Mouse (Mus musculus) megakaryocyte, embryonic 14.5 days (primary cell): Measurements from ENCODE around the gene Arl4d. TPM values are rescaled to one million over a fixed set of nuclear protein-coding genes. Genes with fewer than 3 reads are reported as not detected.
"Not testable (repeated sequence)": the region's sequence is repeated elsewhere in the genome, so short reads cannot be mapped to it uniquely, and the experiment has no call there.

Experiments used
- H3K27me3 ChIP-seq: replicated peaks from 2 replicates; pipeline ENCODE3; 2012; ENCODE audit warnings: inconsistent platforms
- H3K36me3 ChIP-seq: replicated peaks from 2 replicates; pipeline ENCODE3; 2012; ENCODE audit warnings: low read length, inconsistent platforms, mixed read lengths
- H3K4me1 ChIP-seq: 2 replicates; pipeline ENCODE4 v1.6.1; 2012; ENCODE audit warnings: inconsistent platforms
- H3K4me3 ChIP-seq: replicated peaks from 2 replicates; pipeline ENCODE3; 2012; ENCODE audit warnings: moderate library complexity, mild to moderate bottlenecking, inconsistent platforms
- H3K9me3 ChIP-seq: 2 replicates; pipeline ENCODE4 v1.6.1; 2012; ENCODE audit warnings: inconsistent platforms
- FLI1 ChIP-seq: IDR thresholded peaks from 2 replicates; pipeline ENCODE4 v1.6.1; 2012; ENCODE audit warnings: low read length, inconsistent platforms, mixed read lengths
- GATA1 ChIP-seq: IDR thresholded peaks from 3 replicates; pipeline ENCODE4 v1.6.1; 2012; ENCODE audit warnings: mixed read lengths, low read length, inconsistent platforms, borderline replicate concordance
- polyA plus RNA-seq: library from polyadenylated mRNA; stranded (reverse); fragments of >175 nt; gene quantifications from 2 replicates; pipeline ENCODE4 v1.2.3, GENCODE M21; 2012; ENCODE audit warnings: low replicate concordance; ENCODE audit not compliant: insufficient read depth

Arl4d gene
- polyA plus RNA-seq, 1 experiment = 1.2 TPM

DNA sequence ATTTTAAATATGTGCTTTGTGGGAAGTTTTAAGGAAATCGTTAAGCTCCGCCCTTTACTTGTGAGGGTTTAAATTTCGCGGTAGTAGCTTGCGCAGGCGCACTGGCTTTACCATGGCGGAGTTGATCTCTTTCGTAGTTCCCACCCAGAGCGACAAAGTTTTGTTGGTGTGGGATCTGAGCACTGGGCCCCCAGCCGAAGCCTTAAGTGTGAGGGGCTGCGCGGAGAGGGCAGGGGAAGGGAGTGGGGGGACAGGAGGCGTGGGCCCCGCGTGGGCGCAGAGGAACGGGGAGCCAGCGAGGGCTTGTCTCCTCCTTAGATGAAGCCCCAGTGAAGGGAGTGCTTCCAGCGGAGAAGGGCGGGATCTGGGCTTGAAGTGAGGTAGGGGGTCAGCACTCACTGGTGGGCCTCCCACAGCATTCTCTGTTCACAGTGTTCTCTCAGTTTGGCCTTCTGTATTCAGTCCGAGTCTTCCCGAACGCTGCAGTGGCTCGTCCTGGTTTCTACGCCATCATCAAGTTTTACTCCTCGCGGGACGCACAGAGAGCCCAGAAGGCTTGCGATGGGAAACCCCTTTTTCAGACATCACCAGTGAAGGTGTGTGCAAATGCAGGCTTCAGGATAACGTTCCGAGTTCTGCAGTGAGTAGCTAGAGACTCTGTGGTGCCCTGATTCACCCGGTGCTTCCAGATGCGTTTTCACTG lies 37.3 kb upstream of the Arl4d start:
- H3K36me3 ChIP-seq = peaks cover 12% of the 10 kb centered on the region
- TF ChIP-seq GATA1 = no peak
- TF ChIP-seq FLI1 = no peak
- H3K9me3 ChIP-seq = peaks cover 7% of the 10 kb centered on the region; the same call in 1 of the 2 replicates
- H3K27me3 ChIP-seq = peaks cover 5% of the 10 kb centered on the region
- peak overlapping the region; percentile 94 for H3K4me3 ChIP-seq
- peaks cover 32% of the 10 kb centered on the region for H3K4me1 ChIP-seq

DNA sequence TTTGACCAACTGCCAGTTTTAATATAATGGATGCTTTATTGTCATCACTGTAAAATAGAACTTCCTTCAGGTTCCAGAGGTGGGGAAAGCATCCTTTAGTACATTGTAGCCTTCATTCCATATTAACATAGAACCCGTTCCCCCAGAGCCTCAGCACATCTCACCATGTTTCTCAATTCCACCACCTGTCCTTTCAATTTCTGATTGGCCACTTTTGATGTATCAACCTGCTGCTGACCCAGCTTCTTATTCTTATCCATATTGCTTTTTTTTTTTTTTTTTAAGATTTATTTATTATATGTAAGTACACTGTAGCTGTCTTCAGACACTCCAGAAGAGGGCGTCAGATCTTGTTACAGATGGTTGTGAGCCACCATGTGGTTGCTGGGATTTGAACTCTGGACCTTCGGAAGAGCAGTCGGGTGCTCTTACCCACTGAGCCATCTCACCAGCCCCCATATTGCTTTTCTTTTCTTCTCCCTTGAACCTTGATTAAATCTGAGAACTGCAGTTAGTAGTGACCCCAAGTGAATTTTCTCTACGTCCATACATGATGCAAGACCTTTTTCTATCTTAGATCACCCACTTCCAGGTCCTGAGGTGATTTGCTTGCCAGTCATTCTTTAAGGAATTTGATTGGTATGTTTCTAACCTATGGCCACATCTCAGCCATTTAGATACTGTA lies 36.5 kb upstream of the Arl4d start:
- peaks cover 34% of the 10 kb centered on the region for H3K4me1 ChIP-seq
- H3K27me3 ChIP-seq, H3K9me3 ChIP-seq: not testable (repeated sequence)
- H3K4me3 ChIP-seq = peak overlapping the region; percentile 94
- peaks cover 18% of the 10 kb centered on the region for H3K36me3 ChIP-seq

DNA sequence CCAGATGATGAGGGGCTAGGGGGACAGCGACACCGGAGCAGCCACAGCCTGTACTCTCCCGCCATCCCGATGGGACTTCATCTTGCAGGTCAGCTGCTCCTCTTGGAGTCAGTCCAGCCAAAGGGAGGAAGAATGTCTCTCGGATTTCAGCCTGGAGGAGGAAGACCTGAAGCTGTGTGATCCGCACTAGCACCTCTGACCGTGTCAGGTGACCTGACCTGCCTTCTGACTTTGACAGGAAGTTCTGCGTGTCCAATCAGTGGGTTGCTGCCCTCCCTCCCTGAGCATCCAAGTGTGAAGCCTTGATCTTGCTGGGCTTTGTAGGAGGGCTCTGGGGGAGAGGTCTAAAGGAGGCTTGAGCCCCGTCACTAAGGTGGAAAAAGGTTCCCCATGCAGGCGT lies 29.7 kb upstream of the Arl4d start:
- no peak for TF ChIP-seq GATA1
- no peak for TF ChIP-seq FLI1
- Histone ChIP-seq H3K36me3 (peaks cover 29% of the 10 kb centered on the region), H3K27me3 (peaks cover 9% of the 10 kb centered on the region), H3K4me1 (peaks cover 20% of the 10 kb centered on the region), H3K9me3 (peaks cover 6% of the 10 kb centered on the region), H3K4me3 (no peak overlapping the region)

DNA sequence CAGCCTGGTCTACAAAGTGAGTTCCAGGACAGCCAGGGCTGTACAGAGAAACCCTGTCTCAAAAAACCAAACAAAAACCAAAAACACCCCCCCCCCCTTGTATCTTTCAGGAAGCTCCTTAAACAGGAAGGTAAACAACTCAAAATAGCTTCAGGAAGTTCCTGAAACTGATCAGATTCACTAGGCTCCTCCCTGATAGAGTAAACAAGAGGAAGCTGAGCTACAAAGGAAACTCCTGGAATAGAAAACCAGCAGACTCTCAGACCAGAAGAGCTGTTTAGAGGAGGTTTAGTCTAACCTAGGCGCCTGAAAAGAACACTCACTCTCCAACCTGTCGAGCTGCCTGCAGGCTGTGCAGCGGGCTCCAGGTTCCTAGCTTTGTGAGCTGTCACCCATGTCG lies 25.6 kb upstream of the Arl4d start:
- Histone ChIP-seq H3K4me3 (no peak overlapping the region), H3K9me3 (peaks cover 6% of the 10 kb centered on the region), H3K27me3 (peaks cover 4% of the 10 kb centered on the region), H3K4me1 (peaks cover 22% of the 10 kb centered on the region), H3K36me3 (peaks cover 15% of the 10 kb centered on the region)
- TF ChIP-seq FLI1 (no peak), GATA1 (no peak)

DNA sequence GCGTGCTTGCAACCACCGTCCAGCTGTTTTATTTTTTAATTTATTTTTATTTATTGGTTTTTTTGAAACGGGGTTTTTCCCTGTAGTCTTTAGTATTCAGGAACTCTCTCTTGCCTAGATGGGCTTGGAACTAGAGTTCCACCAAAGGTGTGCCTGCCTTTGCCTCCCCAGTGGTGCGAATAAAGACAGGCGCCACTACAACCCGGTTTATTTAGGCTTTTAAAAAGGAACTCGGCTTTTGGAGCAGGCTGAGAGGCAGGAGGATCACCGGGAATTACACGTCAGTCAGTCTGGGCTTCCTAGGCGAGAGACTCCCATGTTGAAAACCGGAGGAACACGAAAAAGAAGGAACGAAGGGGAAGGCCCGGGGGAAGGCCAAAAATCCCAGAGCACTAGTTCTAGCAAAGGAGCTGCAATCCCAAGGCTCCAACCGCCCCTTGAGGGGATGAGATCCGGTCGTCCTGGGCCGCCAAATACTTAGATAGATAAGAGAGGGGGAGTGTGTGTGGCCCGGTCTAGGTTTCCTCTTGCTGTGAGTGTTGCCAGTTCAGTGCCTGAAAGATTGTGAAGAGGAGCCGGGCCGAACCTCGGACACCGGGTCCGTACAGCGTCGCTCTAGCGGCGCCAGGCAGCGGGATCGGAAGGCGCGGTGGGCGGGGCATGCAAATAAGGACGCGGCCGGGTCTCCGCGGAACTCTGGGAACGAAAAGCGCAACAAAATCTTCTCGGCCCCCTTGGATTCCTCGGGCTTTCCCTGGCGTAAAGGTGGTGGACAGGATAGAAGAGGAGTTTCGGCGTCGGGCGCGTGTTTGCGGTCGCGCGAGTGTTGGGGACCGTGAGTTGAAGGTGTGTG lies 24.3 kb upstream of the Arl4d start:
- H3K36me3 ChIP-seq, H3K27me3 ChIP-seq, H3K9me3 ChIP-seq: not testable (repeated sequence)
- Histone ChIP-seq H3K4me1 (peaks cover 19% of the 10 kb centered on the region), H3K4me3 (peak overlapping the region; percentile 53)

DNA sequence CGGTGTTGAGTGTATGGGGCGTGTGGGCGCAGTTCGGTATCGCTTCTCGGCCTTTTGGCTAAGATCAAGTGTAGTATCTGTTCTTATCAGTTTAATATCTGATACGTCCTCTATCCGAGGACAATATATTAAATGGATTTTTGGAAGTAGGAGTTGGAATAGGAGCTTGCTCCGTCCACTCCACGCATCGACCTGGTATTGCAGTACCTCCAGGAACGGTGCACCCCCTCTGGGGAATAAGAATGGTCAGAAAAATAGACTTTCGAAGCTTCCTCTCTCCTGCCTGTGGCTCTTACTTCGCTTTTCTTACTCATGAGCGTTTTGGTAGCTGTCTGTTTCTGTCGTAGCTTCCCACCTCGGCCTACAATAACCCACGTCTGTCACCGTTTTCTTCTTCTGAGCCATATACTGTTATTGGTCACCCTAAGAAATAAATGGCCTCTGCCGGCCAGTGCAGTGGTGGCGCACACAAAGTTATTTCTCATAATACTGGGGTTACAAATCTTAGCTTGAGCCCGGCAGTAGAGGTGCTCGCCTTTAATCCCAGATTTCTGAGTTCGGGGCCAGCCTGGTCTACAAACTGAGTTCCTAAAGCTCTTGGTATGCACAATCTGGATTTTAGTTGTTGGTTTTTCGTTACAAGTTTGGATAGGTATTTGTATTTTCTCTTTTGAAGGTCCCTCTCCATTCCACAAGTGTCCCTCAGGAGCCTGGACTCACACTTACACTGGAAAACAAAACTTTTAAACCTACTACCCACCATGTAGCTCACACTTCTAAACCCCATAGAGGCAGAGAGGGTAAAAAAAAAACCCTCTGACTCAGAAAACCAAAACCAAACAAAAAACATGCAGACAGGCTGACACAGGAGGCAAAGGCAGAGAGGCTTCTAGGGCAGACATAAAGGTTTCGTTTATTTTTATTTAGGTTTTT lies 23.4 kb upstream of the Arl4d start:
- H3K9me3 ChIP-seq, H3K27me3 ChIP-seq, H3K36me3 ChIP-seq: not testable (repeated sequence)
- Histone ChIP-seq H3K4me1 (peaks cover 19% of the 10 kb centered on the region), H3K4me3 (peak overlapping the region; percentile 42)

DNA sequence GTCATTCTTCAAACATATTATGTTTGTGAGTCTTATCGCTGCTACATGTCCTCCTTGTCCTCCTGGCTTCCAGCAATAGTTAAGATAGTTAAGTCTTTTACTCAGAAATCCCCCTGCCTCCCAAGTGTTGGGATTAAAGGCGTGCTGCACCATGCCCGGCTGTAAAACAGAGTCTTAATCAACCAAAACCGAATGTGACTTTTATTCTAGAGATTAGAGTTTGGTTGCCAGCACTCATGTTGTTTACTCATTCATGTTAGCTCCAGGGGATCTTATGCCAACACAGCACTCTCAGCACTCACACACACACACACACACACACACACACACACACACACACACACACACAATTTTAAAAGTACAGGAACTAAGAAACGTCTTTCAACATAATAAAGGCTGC lies 22.4 kb upstream of the Arl4d start:
- Histone ChIP-seq H3K4me3 (no peak overlapping the region), H3K4me1 (peaks cover 19% of the 10 kb centered on the region), H3K9me3 (peaks cover 6% of the 10 kb centered on the region), H3K36me3 (no peaks in the 10 kb centered on the region), H3K27me3 (no peaks in the 10 kb centered on the region)
- TF ChIP-seq FLI1 (no peak), GATA1 (no peak)

DNA sequence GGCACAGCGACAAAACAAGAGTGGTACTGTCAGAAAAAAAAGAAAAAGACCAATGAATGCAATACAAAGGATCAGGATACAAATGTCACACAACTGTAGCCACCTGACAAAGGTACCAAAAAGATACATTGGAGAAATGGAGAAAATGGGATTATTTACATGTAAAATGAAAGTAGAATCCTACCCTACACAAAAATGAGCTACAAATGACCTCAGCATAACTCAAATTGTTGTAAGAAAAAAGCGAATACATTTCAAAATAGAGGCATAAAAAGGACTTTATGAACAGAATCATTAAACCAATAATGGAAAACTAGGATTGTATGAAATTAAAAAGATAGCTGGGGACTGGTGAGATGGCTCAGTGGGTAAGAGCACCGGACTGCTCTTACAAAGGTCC lies 20.8 kb upstream of the Arl4d start:
- H3K36me3 ChIP-seq = no peaks in the 10 kb centered on the region
- peaks cover 12% of the 10 kb centered on the region for H3K9me3 ChIP-seq
- H3K4me3 ChIP-seq = no peak overlapping the region
- TF ChIP-seq FLI1 = no peak
- TF ChIP-seq GATA1 = no peak
- H3K27me3 ChIP-seq = no peaks in the 10 kb centered on the region
- peaks cover 16% of the 10 kb centered on the region for H3K4me1 ChIP-seq

DNA sequence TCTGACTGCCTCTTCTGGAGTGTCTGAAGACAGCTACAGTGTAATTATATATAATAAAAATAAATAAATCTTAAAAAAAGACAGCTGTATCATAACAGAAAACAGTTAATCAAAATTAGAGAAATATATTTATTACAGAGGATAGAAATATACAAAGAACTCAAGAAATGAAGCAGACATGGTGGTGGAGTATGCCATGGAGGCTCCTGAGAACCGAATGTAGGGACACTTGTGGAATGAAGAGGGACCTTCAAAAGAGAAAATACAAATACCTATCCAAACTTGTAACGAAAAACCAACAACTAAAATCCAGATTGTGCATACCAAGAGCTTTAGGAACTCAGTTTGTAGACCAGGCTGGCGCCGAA lies 20.3 kb upstream of the Arl4d start:
- not testable (repeated sequence) for H3K36me3 ChIP-seq, H3K27me3 ChIP-seq, H3K4me3 ChIP-seq, H3K9me3 ChIP-seq
- H3K4me1 ChIP-seq = peaks cover 13% of the 10 kb centered on the region

DNA sequence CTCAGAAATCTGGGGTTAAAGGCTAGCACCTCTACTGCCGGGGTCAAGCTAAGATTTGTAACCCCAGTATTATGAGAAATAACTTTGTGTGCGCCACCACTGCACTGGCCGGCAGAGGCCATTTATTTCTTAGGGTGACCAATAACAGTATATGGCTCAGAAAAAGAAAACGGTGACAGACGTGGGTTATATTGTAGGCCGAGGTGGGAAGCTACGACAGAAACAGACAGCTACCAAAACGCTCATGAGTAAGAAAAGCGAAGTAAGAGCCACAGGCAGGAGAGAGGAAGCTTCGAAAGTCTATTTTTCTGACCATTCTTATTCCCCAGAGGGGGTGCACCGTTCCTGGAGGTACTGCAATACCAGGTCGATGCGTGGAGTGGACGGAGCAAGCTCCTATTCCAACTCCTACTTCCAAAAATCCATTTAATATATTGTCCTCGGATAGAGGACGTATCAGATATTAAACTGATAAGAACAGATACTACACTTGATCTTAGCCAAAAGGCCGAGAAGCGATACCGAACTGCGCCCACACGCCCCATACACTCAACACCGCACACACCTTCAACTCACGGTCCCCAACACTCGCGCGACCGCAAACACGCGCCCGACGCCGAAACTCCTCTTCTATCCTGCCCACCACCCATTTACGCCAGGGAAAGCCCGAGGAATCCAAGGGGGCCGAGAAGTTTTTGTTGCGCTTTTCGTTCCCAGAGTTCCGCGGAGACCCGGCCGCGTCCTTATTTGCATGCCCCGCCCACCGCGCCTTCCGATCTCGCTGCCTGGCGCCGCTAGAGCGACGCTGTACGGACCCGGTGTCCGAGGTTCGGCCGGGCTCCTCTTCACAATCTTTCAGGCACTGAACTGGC lies 19.7 kb upstream of the Arl4d start:
- not testable (repeated sequence) for H3K36me3 ChIP-seq, H3K27me3 ChIP-seq, H3K9me3 ChIP-seq
- Histone ChIP-seq H3K4me1 (peaks cover 10% of the 10 kb centered on the region; the same call in 1 of the 2 replicates), H3K4me3 (peak overlapping the region; percentile 83)

DNA sequence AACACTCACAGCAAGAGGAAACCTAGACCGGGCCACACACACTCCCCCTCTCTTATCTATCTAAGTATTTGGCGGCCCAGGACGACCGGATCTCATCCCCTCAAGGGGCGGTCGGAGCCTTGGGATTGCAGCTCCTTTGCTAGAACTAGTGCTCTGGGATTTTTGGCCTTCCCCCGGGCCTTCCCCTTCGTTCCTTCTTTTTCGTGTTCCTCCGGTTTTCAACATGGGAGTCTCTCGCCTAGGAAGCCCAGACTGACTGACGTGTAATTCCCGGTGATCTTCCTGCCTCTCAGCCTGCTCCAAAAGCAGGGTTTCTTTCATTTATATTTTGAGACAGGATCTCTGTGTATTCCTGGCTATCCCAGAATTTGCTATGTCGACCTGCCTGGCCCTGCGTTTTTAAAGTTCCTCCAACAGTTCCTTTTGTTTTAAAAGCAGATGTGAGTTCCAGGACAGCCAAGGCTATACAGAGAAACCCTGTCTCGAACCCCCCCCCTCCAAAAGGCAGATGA lies 19.0 kb upstream of the Arl4d start:
- Histone ChIP-seq H3K4me3 (peak overlapping the region; percentile 50), H3K4me1 (peaks cover 10% of the 10 kb centered on the region; the same call in 1 of the 2 replicates)
- H3K27me3 ChIP-seq, H3K9me3 ChIP-seq, H3K36me3 ChIP-seq: not testable (repeated sequence)

DNA sequence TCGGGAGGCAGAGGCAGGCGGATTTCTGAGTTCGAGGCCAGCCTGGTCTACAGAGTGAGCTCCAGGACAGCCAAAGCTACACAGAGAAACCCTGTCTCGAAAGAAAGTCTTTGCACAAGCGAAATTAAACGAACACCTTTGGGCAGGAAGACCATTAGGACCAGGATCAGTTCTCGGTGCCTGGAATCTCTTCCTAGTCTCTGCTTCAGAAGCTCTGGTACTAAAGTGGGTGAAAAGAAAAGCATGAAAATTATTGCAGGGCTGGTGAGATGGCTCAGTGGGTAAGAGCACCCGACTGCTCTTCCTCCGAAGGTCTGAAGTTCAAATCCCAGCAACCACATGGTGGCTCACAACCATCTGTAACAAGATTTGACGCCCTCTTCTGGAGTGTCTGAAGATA lies 18.2 kb upstream of the Arl4d start:
- H3K4me1 ChIP-seq = peaks cover 10% of the 10 kb centered on the region; the same call in 1 of the 2 replicates
- H3K36me3 ChIP-seq, H3K27me3 ChIP-seq, H3K4me3 ChIP-seq, H3K9me3 ChIP-seq: not testable (repeated sequence)
